Mouse (Mus musculus) ES-Bruce4 (cell line): Measurements from ENCODE around the gene Enah. TPM values are rescaled to one million over a fixed set of nuclear protein-coding genes. Genes with fewer than 3 reads are reported as not detected.

ENCODE experiments used
- H3K27ac ChIP-seq: 2 replicates; pipeline ENCODE4 v1.5.1; 2012; ENCODE audit warnings: low read length, inconsistent platforms; ENCODE audit not compliant: insufficient read depth
- H3K27me3 ChIP-seq: 2 replicates; pipeline ENCODE4 v1.6.1; 2012; ENCODE audit warnings: mild to moderate bottlenecking, low read length, inconsistent platforms; ENCODE audit not compliant: control insufficient read depth, poor library complexity, insufficient read depth, severe bottlenecking
- H3K36me3 ChIP-seq: 2 replicates; pipeline ENCODE4 v1.6.1; 2012; ENCODE audit warnings: inconsistent platforms, mild to moderate bottlenecking, low read length, moderate library complexity; ENCODE audit not compliant: control insufficient read depth, poor library complexity, insufficient read depth, severe bottlenecking
- H3K4me1 ChIP-seq: one replicate; pipeline ENCODE4 v1.8.1; 2011; ENCODE audit warnings: low read length; ENCODE audit not compliant: control insufficient read depth, insufficient read depth
- H3K4me3 ChIP-seq: 2 replicates; pipeline ENCODE4 v1.5.1; 2011; ENCODE audit warnings: low read depth, mild to moderate bottlenecking, low read length
- H3K9ac ChIP-seq: 2 replicates; pipeline ENCODE4 v1.6.1; 2012; ENCODE audit warnings: low read depth, mild to moderate bottlenecking, inconsistent platforms; ENCODE audit not compliant: poor library complexity, severe bottlenecking
- H3K9me3 ChIP-seq: replicated peaks from 2 replicates; pipeline ENCODE4 v1.6.1; 2012; ENCODE audit warnings: mild to moderate bottlenecking, low read length, inconsistent platforms; ENCODE audit not compliant: control insufficient read depth, poor library complexity, insufficient read depth, severe bottlenecking
- CTCF ChIP-seq: IDR thresholded peaks from one replicate; pipeline ENCODE4 v1.8.1; 2011; ENCODE audit warnings: low read depth, low read length
- EP300 ChIP-seq: IDR thresholded peaks from 2 replicates; pipeline ENCODE4 v1.6.1; 2011; ENCODE audit warnings: low read depth, low read length; ENCODE audit not compliant: insufficient read depth
- POLR2A ChIP-seq: IDR thresholded peaks from one replicate; pipeline ENCODE4 v1.8.1; 2011; ENCODE audit warnings: low read length; ENCODE audit not compliant: insufficient read depth
- polyA plus RNA-seq: library from polyadenylated mRNA; stranded (reverse); fragments of >200 nt; gene quantifications from 2 replicates; pipeline ENCODE4 v1.2.4, GENCODE M21; 2011; ENCODE audit warnings: low read depth; ENCODE audit not compliant: missing spikeins, insufficient read depth, insufficient read length

Gene Enah
- polyA plus RNA-seq, 1 experiment = 369 TPM

GRCm38 (mm10) chr1:182026821-182027220 is 7.0 kb upstream of the Enah start:
- Histone ChIP-seq H3K4me1 (peaks cover 2% of the 10 kb centered on the region), H3K27me3 (no peaks in the 10 kb centered on the region), H3K4me3 (no peak overlapping the region), H3K9me3 (no peaks in the 10 kb centered on the region), H3K9ac (no peak overlapping the region), H3K36me3 (no peaks in the 10 kb centered on the region), H3K27ac (no peak overlapping the region)
- TF ChIP-seq POLR2A = no peak
- TF ChIP-seq EP300 = no peak

- Histone ChIP-seq H3K27ac (no peak overlapping the region), H3K4me3 (no peak overlapping the region), H3K36me3 (no peaks in the 10 kb centered on the region), H3K9ac (no peak overlapping the region), H3K27me3 (no peaks in the 10 kb centered on the region), H3K4me1 (peaks cover 2% of the 10 kb centered on the region), H3K9me3 (no peaks in the 10 kb centered on the region)
- TF ChIP-seq POLR2A (no peak), EP300 (no peak), CTCF (no peak)
These were observed 6.3 kb upstream of the Enah start for GRCm38 (mm10) chr1:182026120-182026519.

- H3K36me3 ChIP-seq = peaks cover 6% of the 10 kb centered on the region
These were observed 2.0 kb upstream of the Enah start for GRCm38 (mm10) chr1:182021691-182022299.

GRCm38 (mm10) chr1:182020831-182021460 is 1.2 kb upstream of the Enah start:
- Histone ChIP-seq H3K9ac (peak overlapping the region; percentile 100), H3K27me3 (no peaks in the 10 kb centered on the region), H3K9me3 (no peaks in the 10 kb centered on the region), H3K27ac (peak overlapping the region; percentile 16; the same call in 1 of the 2 replicates), H3K4me1 (no peaks in the 10 kb centered on the region), H3K36me3 (peaks cover 8% of the 10 kb centered on the region), H3K4me3 (peak overlapping the region; percentile 70)
- no peak for TF ChIP-seq CTCF
- TF ChIP-seq POLR2A = no peak
- TF ChIP-seq EP300 = no peak

More at GRCm38 (mm10) chr1:182021691-182022299, 2.0 kb upstream of the Enah start:
- Histone ChIP-seq H3K27me3 (no peaks in the 10 kb centered on the region), H3K4me1 (no peaks in the 10 kb centered on the region), H3K9me3 (no peaks in the 10 kb centered on the region), H3K4me3 (no peak overlapping the region), H3K9ac (no peak overlapping the region), H3K27ac (no peak overlapping the region)
- TF ChIP-seq CTCF (no peak), POLR2A (no peak), EP300 (no peak)

GRCm38 (mm10) chr1:182019266-182019925 is 394 bp downstream of the Enah start:
- Histone ChIP-seq H3K4me1 (no peaks in the 10 kb centered on the region), H3K27me3 (no peaks in the 10 kb centered on the region), H3K9ac (peak overlapping the region; percentile 100), H3K9me3 (no peaks in the 10 kb centered on the region), H3K27ac (peak overlapping the region; percentile 94), H3K36me3 (peaks cover 19% of the 10 kb centered on the region), H3K4me3 (peak overlapping the region; percentile 100)
- TF ChIP-seq CTCF (no peak), POLR2A (no peak), EP300 (no peak)
